9 mouse cellular contexts compared by ENCODE assay signal in genomic region chr3:61839355-61840009, GRCm38 (mm10).
A peak's percentile ranks its signal among the peaks of the same experiment; 100 is the strongest.
DNase-seq lines count a peak whose midpoint lies in the region; ATAC-seq lines count a peak whose summit lies in the region.
"Had no signal": no experiment of that assay in that cellular context is flagged by ENCODE, and none has a peak within 500 bp of the region (broad histone marks: within the 10 kb centered on the region; RNA-seq: fewer than 3 reads in every experiment).

No protein-coding gene starts in this region.

- WGBS in kidney, embryonic 14.5 days, result 63% methylated on average over 3 of the region's 3 CpGs
- 38% methylated on average over 3 of the region's 3 CpGs for WGBS in embryonic facial prominence, embryonic 12.5 days
- WGBS in liver, embryonic 11.5 days, result 39% methylated on average over 3 of the region's 3 CpGs

- H3K27me3 ChIP-seq in kidney, embryonic 14.5 days (ENCODE audit: control insufficient read depth, insufficient read depth, low read length), result no peaks in the 10 kb centered on the region
- H3K27me3 ChIP-seq in embryonic facial prominence, embryonic 12.5 days, result no peaks in the 10 kb centered on the region
- H3K27me3 ChIP-seq in liver, embryonic 11.5 days (replicated peaks; ENCODE audit: control insufficient read depth, insufficient read depth, low read length), result no peaks in the 10 kb centered on the region
- H3K27me3 ChIP-seq: limb, embryonic 13.5 days had no signal

- H3K4me2 ChIP-seq in kidney, embryonic 14.5 days (replicated peaks; ENCODE audit: low read depth, low read length), result no peak overlapping the region
- no peak overlapping the region for H3K4me2 ChIP-seq in embryonic facial prominence, embryonic 12.5 days (replicated peaks)
- H3K4me2 ChIP-seq in liver, embryonic 11.5 days, result no peak overlapping the region
- H3K4me2 ChIP-seq: limb, embryonic 13.5 days had no signal

- no peak overlapping the region for H3K9ac ChIP-seq in kidney, embryonic 14.5 days (ENCODE audit: low read depth, low read length)
- no peak overlapping the region for H3K9ac ChIP-seq in embryonic facial prominence, embryonic 12.5 days
- H3K9ac ChIP-seq in liver, embryonic 11.5 days (ENCODE audit: low read depth, low read length), result no peak overlapping the region
- H3K9ac ChIP-seq: limb, embryonic 13.5 days had no signal

- H3K36me3 ChIP-seq in kidney, embryonic 14.5 days (ENCODE audit: control insufficient read depth, insufficient read depth, low read length), result no peaks in the 10 kb centered on the region
- no peaks in the 10 kb centered on the region for H3K36me3 ChIP-seq in embryonic facial prominence, embryonic 12.5 days
- H3K36me3 ChIP-seq in liver, embryonic 11.5 days (ENCODE audit: control insufficient read depth, insufficient read depth, low read length), result no peaks in the 10 kb centered on the region
- H3K36me3 ChIP-seq: limb, embryonic 13.5 days had no signal

- no peak overlapping the region for H3K4me3 ChIP-seq in kidney, embryonic 14.5 days (ENCODE audit: low read length)
- no peak overlapping the region for H3K4me3 ChIP-seq in embryonic facial prominence, embryonic 12.5 days
- no peak overlapping the region for H3K4me3 ChIP-seq in liver, embryonic 11.5 days (ENCODE audit: low read depth, low read length)
- H3K4me3 ChIP-seq: limb, embryonic 13.5 days had no signal

- H3K27ac ChIP-seq in kidney, embryonic 14.5 days (ENCODE audit: low read depth, low read length), result no peak overlapping the region
- H3K27ac ChIP-seq in embryonic facial prominence, embryonic 12.5 days, result no peak overlapping the region
- H3K27ac ChIP-seq in liver, embryonic 11.5 days (ENCODE audit: low read depth, low read length), result no peak overlapping the region
- H3K27ac ChIP-seq: limb, embryonic 13.5 days had no signal

- no peaks in the 10 kb centered on the region for H3K4me1 ChIP-seq in kidney, embryonic 14.5 days (ENCODE audit: control insufficient read depth, insufficient read depth, low read length)
- H3K4me1 ChIP-seq in embryonic facial prominence, embryonic 12.5 days, result no peaks in the 10 kb centered on the region
- no peaks in the 10 kb centered on the region for H3K4me1 ChIP-seq in liver, embryonic 11.5 days (replicated peaks; ENCODE audit: control insufficient read depth, insufficient read depth, low read length)
- H3K4me1 ChIP-seq: limb, embryonic 13.5 days had no signal

- DNase-seq in kidney, adult 9 months, result peak; percentile 34
- DNase-seq in CD4-positive helper T cell, adult 2 months (ENCODE audit: low read depth, low spot score), result peak; percentile 19
- peak; percentile 59 for DNase-seq in R1 (ENCODE audit: low read depth, low spot score)
- DNase-seq in liver, embryonic 11.5 days (ENCODE audit: low spot score), result no peak
- peak; percentile 32 to 72 for DNase-seq in spleen, postnatal 4 days (ENCODE audit: low spot score in 2 of 2)
- DNase-seq in cerebellum, adult 8-10 months, result no peak

- H3K9me3 ChIP-seq in kidney, embryonic 14.5 days (ENCODE audit: control insufficient read depth, low read length), result no peaks in the 10 kb centered on the region
- H3K9me3 ChIP-seq in embryonic facial prominence, embryonic 12.5 days, result no peaks in the 10 kb centered on the region
- H3K9me3 ChIP-seq in liver, embryonic 11.5 days (ENCODE audit: control insufficient read depth, low read length), result no peaks in the 10 kb centered on the region
- H3K9me3 ChIP-seq: limb, embryonic 13.5 days had no signal

- no peak for ATAC-seq in kidney, embryonic 14.5 days (ENCODE audit: low FRiP score, low TSS enrichment)
- 0 out of 2 replicates have a peak, but pooled peaks have one; percentile 41 for ATAC-seq in embryonic facial prominence, embryonic 12.5 days (ENCODE audit: insufficient number of reproducible peaks, insufficient read depth, low FRiP score, low TSS enrichment)
- peak; percentile 54; the same call in 1 of the 2 replicates for ATAC-seq in liver, embryonic 11.5 days (replicated peaks; ENCODE audit: low FRiP score)

Comparison
In these comparisons a context has a peak if more than half of its experiments do, and no peak if none do; other contexts are left out.
1. DNase-seq: peak in kidney, adult 9 months (single experiment), CD4-positive helper T cell, adult 2 months (single experiment), R1 (single experiment) and spleen, postnatal 4 days (2 of 2); none in liver, embryonic 11.5 days (single experiment) and cerebellum, adult 8-10 months (single experiment).